Mouse (Mus musculus) megakaryocyte progenitor cell, adult 5-6 weeks (primary cell): ENCODE data around the gene Ggt6. TPM values are rescaled to one million over a fixed set of nuclear protein-coding genes. Genes with fewer than 3 reads are reported as not detected.
"Not testable (repeated sequence)": the region's sequence is repeated elsewhere in the genome, so short reads cannot be mapped to it uniquely, and the experiment has no call there.

Source experiments
- ATAC-seq: replicated peaks from 2 replicates; pipeline ENCODE4 v1.8.0; 2016; ENCODE audit warnings: mild to moderate bottlenecking, moderate TSS enrichment, inconsistent platforms; ENCODE audit not compliant: poor library complexity
- total RNA-seq, 2 experiments: library from RNA; stranded (forward) in 1 of 2; stranded (reverse) in 1 of 2; fragments of 157-497, 149-512 nt in 1 of 2; fragments of 200-1000 nt in 1 of 2; gene quantifications; 2 replicates each; pipeline versions ENCODE4 v1.2.3 to v1.2.4; 2015 to 2017

Ggt6 gene
- total RNA-seq, 2 experiments from 2014 or later, result not detected

- ATAC-seq, result no peak
Observed at GRCm38 (mm10) chr11:72410521-72411092, 24.7 kb upstream of the Ggt6 start.

- peak; percentile 70 for ATAC-seq
Observed at GRCm38 (mm10) chr11:72411093-72411921, 24.0 kb upstream of the Ggt6 start, which contains the start of gene Smtnl2. Smtnl2 (minus strand) TSS chr11:72411713.

GRCm38 (mm10) chr11:72411945-72412344 is 23.4 kb upstream of the Ggt6 start:
- ATAC-seq, result no peak

- ATAC-seq, result no peak
Observed at GRCm38 (mm10) chr11:72413016-72413415, 22.3 kb upstream of the Ggt6 start.

DNA sequence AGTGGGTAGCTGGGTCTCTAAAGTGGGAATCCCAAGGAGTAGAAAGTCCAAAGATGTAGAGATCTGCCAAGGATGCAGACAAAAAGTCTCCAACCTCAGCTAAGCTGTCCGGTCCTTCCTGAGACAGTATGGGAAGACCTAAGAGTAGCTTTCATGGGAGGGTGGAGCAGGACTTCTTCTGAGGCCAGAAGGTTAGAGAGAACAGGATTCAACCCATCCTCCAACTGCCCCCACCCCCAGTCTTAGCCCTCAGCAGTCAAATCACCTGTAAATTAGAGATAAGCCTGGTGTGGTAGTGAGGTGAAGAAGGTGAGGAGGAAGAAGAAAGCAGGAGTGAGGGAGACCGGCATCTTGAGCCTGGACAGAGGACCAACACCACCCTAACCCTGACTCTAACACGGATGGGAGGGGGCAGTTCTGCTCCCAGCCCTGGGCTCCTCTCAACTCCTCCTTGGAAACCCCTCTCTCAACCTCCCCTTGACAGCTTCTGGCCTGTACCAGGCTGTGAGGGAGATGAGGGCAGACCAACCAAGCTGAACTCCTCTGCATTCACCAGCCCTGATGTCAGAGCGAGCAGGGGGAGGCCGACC is 21.6 kb upstream of the Ggt6 start:
- ATAC-seq, result no peak

GRCm38 (mm10) chr11:72415155-72415554 is 20.2 kb upstream of the Ggt6 start:
- ATAC-seq, result peak; percentile 75

GRCm38 (mm10) chr11:72416666-72417065 is 18.7 kb upstream of the Ggt6 start:
- ATAC-seq, result no peak

GRCm38 (mm10) chr11:72417376-72417775 is 17.9 kb upstream of the Ggt6 start:
- ATAC-seq, result no peak

DNA sequence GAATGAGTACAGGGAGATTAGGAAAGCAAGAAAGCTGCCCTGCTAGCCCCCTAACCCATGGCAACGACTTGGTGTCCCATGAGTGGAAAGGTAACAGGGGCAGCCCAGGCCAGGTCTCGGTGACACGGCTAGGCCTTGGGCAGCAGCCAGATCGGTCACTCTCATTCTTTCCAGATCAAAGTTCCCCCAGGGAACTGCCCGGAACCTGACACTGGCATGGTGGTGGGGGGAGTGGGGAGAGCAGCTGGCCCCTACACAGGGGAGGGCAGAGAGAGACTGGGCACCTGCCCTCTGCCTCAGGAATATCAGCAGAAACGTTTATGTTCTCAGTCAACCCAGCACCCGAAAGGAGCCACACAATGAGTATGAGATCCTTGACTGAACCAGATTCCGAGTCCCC is 17.1 kb upstream of the Ggt6 start:
- no peak for ATAC-seq

- ATAC-seq, result no peak
Observed at GRCm38 (mm10) chr11:72419006-72419405, 16.3 kb upstream of the Ggt6 start.

DNA sequence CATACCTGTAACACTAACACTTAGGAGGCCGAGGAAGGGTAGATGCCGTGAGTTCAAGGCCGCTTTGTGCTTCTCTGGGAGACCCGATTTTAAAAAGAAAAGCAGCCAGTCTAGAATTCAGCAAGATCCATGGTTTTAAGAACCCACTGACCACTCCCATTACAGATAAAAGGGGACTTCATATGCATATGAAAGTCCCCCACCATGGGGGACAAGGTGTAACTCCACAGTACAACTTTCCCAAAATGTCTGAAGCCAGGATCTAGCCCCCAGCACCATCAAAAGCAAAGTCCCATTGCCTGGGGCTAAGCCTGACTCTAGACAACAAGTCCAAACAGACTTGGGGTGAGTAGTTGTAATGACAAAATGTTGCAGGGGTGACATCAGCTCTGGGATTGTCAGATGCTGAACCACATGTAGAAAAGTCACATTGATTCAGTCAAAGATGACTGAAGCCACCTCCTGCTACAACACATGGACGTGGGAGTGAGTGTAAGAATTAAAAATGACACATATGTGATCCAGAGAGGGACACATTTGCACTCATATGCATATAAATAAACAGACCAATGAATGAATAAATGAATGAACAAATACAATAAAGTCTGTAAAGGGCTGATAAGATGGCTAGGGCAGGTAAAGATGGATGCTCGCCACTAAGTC is 14.7 kb upstream of the Ggt6 start:
- no peak for ATAC-seq

DNA sequence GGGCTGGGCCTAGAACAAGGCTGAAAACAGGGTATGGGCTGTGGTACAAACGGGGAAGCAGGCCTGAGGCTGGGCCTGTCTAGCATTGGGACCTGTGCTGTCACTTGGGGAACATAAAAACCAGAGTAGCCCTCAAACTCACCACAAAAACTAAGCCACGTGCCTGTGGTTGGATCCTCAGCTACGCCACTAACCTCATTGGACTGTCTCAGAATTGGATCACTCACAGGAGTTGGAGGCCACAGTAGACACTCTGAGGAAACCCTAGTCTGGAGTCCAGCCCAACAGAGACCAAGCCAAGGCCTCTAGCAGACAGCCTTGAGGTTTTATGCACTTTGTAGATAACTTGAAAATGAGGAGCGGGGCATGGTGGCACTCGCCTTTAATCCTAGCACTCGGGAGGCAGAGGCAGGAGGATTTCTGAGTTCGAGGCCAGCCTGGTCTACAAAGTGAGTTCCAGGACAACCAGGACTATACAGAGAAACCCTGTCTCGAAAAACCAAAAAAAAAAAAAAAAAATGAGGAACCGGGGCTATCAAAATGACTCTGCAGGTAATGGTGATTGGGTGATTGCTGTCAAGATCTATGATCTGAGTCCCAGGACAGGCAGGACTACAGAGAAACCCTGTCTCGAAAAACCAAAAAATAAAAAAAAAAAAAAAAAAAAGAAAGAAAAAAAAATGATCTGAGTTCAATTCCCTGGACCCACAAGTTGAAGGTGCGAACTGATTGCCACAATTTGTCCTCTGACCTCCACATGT is 13.6 kb upstream of the Ggt6 start:
- ATAC-seq, result peak; percentile 62

DNA sequence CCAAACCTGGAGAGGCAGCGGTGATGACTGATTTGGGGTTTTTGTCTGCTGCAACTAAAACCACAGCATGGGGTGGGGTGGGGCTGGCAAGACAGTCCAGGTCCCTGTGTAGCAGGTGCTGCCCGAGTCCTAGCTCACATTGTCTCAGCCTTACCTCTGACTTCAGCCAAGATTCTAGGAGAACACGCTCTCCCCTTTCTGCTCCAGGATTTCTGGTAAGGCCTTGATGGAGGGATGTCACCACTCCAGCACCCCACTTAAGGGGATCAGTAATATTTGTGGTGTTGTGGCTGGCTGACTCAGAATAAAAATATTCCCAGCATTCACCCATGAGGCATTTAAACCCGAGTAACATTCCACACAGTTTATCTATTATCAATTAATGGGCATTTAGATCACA is 11.6 kb upstream of the Ggt6 start:
- no peak for ATAC-seq

GRCm38 (mm10) chr11:72425201-72425600 is 10.1 kb upstream of the Ggt6 start:
- no peak for ATAC-seq

- no peak for ATAC-seq
Observed at GRCm38 (mm10) chr11:72426884-72427283, 8.4 kb upstream of the Ggt6 start.

- peak; percentile 83 for ATAC-seq
Observed at GRCm38 (mm10) chr11:72428694-72429093, 6.6 kb upstream of the Ggt6 start.

- ATAC-seq, result peak; percentile 98
Observed at GRCm38 (mm10) chr11:72429288-72429690, 6.0 kb upstream of the Ggt6 start.

GRCm38 (mm10) chr11:72430311-72431068 is 4.8 kb upstream of the Ggt6 start:
- not testable (repeated sequence) for ATAC-seq

DNA sequence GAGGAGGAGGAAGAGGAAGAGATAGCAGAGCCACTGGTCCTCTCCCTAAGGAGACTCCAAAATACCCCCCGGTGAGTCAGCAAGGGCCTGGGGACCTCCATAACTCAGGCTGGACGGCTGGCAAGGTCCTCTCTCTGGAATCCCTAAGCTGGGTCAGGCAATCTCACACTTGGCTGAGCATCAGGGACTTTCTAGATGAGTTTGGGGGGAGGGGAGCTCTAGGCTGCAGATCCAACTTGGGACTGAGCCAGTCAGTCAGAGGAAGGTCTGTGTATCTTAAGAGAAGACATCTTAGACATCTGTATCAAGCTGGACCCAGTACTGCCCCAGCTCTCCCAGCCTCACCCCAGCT is 344 bp downstream of the Ggt6 start:
- ATAC-seq, result no peak

GRCm38 (mm10) chr11:72436271-72436670 is 945 bp downstream of the Ggt6 start:
- ATAC-seq, result no peak
